Comparison of ENCODE assay signal across 16 mouse cellular contexts in genomic region chr17:64616259-64616658, GRCm38 (mm10). TPM values are rescaled to one million over a fixed set of nuclear protein-coding genes. Genes with fewer than 3 reads are reported as not detected.
A peak's percentile ranks its signal among the peaks of the same experiment; 100 is the strongest.
DNase-seq lines count a peak whose midpoint lies in the region; ATAC-seq lines count a peak whose summit lies in the region.
"Had no signal": no experiment of that assay in that cellular context is flagged by ENCODE, and none has a peak within 500 bp of the region (broad histone marks: within the 10 kb centered on the region; RNA-seq: fewer than 3 reads in every experiment).

No protein-coding gene starts in this region.

- H3K4me3 ChIP-seq in kidney, embryonic 15.5 days (replicated peaks): no peak overlapping the region
- H3K4me3 ChIP-seq: forebrain, embryonic 15.5 days; heart, embryonic 13.5 days had no signal

- no peak for ATAC-seq in kidney, embryonic 15.5 days (replicated peaks; ENCODE audit: low FRiP score)
- peak; percentile 32; the same call in 1 of the 2 replicates for ATAC-seq in megakaryocyte progenitor cell, adult 5-6 weeks (replicated peaks; ENCODE audit: poor library complexity)
- ATAC-seq: forebrain, embryonic 15.5 days; intestine, embryonic 16.5 days had no signal

- H3K27ac ChIP-seq in kidney, embryonic 15.5 days: no peak overlapping the region
- H3K27ac ChIP-seq: forebrain, embryonic 15.5 days; heart, embryonic 13.5 days; liver, embryonic 14.5 days had no signal

- H3K4me1 ChIP-seq in kidney, embryonic 15.5 days: peaks cover 34% of the 10 kb centered on the region
- H3K4me1 ChIP-seq: forebrain, embryonic 15.5 days had no signal

- H3K9ac ChIP-seq in kidney, embryonic 15.5 days: no peak overlapping the region
- H3K9ac ChIP-seq: forebrain, embryonic 15.5 days; heart, embryonic 13.5 days; liver, embryonic 14.5 days had no signal

- H3K27me3 ChIP-seq in kidney, embryonic 15.5 days: no peaks in the 10 kb centered on the region
- H3K27me3 ChIP-seq: forebrain, embryonic 15.5 days; heart, embryonic 13.5 days had no signal

- peak; percentile 39 for DNase-seq in kidney, adult 11 months
- peak; percentile 42 for DNase-seq in MN1 (ENCODE audit: low spot score)
- DNase-seq in kidney, postnatal 10 days: peak; percentile 39
- no peak for DNase-seq in urinary bladder, postnatal 25 days (ENCODE audit: low spot score)
- DNase-seq in frontal cortex, postnatal 25 days (ENCODE audit: low spot score in 2 of 2): no peak
- DNase-seq: cerebellum, adult 18-20 months; gastrocnemius, postnatal 14 days; layer of hippocampus, adult 9-11 months; lung, postnatal 4 days; right cerebral cortex, adult 18-20 months had no signal

- WGBS in kidney, embryonic 15.5 days: 74% methylated on average over 6 of the region's 6 CpGs

- 0 out of 2 replicates have a peak, but pooled peaks cover 6% of the 10 kb centered on the region for H3K36me3 ChIP-seq in kidney, embryonic 15.5 days
- H3K36me3 ChIP-seq: forebrain, embryonic 15.5 days had no signal

- no peak overlapping the region for H3K4me2 ChIP-seq in kidney, embryonic 15.5 days
- H3K4me2 ChIP-seq: forebrain, embryonic 15.5 days; heart, embryonic 13.5 days had no signal

- no peaks in the 10 kb centered on the region for H3K9me3 ChIP-seq in kidney, embryonic 15.5 days (replicated peaks)
- H3K9me3 ChIP-seq: forebrain, embryonic 15.5 days; heart, embryonic 13.5 days had no signal

RNA-seq across cellular contexts. Expression of gene Man2a1, which starts 15.7 kb away (rescaled TPM):
- polyA plus RNA-seq in kidney, embryonic 15.5 days (2015; fragmentation: Nextera tagmentation; extraction: Ambion mirVana): 8.6 and 11.0 TPM in 2 replicates
- 31.5 and 34.7 TPM in 2 replicates for total RNA-seq in megakaryocyte progenitor cell, adult 5-6 weeks (2015)
- total RNA-seq in megakaryocyte progenitor cell, adult 5-6 weeks (2017): 32.9 and 35.3 TPM in 2 replicates

Comparison
In these comparisons a context has a peak if more than half of its experiments do, and no peak if none do; other contexts are left out.
1. DNase-seq: peak in kidney, adult 11 months (single experiment), MN1 (single experiment) and kidney, postnatal 10 days (single experiment); none in urinary bladder, postnatal 25 days (single experiment) and frontal cortex, postnatal 25 days (0 of 2).